Mouse (Mus musculus): Measurements from ENCODE around the gene Tstd2.

Tstd2 gene

DNA sequence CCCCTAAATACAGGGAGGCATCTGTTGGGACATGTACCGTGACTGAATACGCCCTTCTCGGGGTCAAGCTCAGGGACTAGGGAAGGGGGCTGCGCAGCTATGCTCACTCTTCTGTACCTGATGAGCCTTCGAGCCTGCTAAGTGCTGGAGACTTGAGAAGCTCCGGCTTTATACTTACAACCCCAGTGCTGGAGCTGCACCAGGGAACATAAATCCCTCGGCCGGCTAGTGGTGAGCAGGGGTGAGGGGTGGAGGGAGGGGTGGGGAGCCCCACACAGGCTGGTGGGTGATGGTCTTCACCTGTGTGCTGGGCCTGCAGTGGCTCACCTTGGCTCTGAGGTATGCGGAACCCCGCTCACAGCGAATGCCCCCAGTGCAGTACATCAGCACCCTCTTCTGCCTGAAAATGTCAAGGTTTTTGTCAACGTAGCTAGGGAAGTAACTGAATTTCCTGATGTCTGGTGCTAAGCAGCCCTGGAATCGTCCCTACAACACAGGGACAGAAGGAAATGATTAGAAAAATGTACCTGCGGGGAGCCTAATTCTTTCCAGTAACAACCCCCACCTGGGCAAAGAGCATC, 18.9 kb downstream of the Tstd2 start:
- DNase-seq (ENCODE audit: low read depth, low spot score): no peak

DNA sequence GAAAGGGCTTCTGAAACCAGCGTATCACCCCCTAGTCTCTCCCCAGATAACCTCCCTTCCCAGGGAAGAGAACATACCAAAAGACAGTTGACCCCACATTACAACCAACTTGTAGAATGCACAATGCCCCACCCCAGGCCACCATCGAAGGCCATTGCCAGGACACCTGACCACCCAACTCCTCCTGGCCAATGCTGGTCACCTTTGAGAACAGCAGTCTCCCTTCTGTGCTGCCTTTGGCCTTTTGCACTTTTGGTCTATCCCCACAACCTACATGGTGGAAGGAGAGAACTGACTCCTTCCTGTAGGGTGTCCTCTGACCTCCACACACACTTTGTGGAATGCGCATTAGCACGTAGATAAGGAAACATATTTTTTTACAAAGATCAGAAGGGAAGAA, 21.0 kb downstream of the Tstd2 start:
- DNase-seq (ENCODE audit: low read depth, low spot score): no peak

- DNase-seq (ENCODE audit: low read depth, low spot score): no peak
Observed at GRCm38 (mm10) chr4:46116544-46117175, 21.8 kb downstream of the Tstd2 start.

- no peak for DNase-seq (ENCODE audit: low read depth, low spot score)
Observed at GRCm38 (mm10) chr4:46115308-46115707, 23.2 kb downstream of the Tstd2 start.

- no peak for DNase-seq (ENCODE audit: low read depth, low spot score)
Observed at GRCm38 (mm10) chr4:46111361-46111760, 27.1 kb downstream of the Tstd2 start.

DNA sequence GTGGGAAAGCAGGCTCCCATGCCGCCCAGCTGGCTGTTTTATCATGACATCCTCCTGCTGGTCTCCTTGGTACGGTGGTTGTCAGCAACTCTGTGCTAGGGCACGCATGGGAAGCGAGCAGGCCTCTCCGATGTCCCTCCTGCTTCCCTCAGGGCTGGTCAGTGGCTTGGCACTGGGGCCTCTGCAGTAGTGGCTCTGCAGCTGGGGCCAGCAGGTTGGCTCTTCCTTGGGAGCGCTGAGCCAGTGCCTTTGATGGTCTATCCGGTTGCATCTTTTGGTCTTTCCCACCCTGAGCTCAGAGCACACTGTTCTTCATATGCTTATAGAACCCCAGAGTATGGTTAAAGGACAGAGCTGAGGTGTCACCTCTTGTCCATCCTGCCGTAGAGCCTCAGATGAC, 28.4 kb downstream of the Tstd2 start:
- DNase-seq (ENCODE audit: low read depth, low spot score): no peak

DNA sequence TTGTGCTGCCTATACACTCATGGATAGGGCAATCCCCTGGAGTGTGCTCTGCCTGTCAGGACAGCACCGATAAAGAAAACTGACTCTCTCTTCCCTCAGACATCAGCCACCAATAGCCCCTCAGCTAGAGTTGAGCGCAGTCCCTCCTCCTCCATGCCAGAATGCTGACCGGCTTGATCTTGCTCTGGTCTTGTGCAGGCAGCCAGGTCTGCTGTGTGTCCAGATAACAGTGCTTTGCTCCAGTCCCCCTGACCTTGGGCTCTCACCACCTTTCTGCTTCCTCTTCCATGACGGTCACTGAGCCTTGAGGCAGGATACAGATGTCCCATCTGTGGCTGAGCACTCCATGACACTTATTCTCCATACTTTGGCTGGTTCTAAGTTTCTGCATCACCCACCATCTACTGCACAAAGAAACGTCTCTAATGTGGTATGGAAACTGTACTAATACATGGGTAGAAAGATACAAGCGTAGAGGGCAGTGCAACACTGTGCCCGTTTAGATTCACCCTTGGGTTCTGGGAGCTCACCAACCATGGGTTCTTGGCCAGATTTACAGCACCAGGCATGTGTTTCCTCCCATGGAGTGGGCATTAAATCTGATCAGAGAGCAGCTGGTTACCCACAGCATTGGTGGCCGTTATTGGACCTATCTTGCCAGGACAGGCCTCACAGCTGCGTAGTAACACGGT, 36.3 kb downstream of the Tstd2 start:
- no peak for DNase-seq (ENCODE audit: low read depth, low spot score)

- no peak for DNase-seq (ENCODE audit: low read depth, low spot score)
Observed at GRCm38 (mm10) chr4:46101211-46101711, 37.2 kb downstream of the Tstd2 start.

GRCm38 (mm10) chr4:46100539-46100938, 38.0 kb downstream of the Tstd2 start:
- no peak for DNase-seq (ENCODE audit: low read depth, low spot score)

DNA sequence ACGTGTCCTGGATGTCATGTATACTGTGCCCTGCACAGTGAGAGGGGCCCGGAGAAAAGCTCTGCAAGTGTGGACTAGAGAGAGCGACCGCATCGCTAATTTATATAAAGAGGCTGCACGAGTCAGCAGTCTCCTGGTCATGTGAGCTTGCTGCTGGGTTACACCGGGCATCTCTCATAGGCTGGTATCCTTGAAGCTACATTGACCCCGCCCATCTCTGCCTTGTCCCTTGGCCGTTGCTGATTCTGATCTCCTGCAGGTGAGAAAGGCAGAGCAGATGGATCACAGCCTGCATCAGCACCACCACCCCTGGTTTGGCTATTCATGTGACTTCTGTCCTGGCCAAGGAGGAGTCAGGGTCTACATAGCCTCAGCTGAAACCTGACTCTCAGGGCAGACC, 39.4 kb downstream of the Tstd2 start:
- DNase-seq (ENCODE audit: low read depth, low spot score): no peak

DNA sequence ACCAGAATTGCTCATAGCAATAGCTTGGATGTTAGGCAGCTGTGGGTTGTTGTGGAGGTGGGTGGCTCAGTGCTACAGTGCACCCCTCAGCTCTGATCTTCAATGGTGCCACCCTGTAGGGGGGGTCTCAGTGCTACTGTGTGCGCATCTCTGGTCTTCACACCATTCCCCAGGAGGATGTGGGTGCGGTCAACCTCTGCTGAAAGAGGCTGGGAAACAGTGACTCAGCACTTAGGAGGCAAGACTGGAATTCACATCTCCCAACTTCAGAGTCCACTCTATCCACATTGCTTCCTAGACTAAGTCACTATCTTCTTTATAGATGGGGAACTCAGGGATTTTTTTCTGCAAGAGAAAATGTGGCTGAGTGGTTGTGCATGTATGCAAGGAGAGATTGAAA, 40.9 kb downstream of the Tstd2 start:
- no peak for DNase-seq (ENCODE audit: low read depth, low spot score)

DNA sequence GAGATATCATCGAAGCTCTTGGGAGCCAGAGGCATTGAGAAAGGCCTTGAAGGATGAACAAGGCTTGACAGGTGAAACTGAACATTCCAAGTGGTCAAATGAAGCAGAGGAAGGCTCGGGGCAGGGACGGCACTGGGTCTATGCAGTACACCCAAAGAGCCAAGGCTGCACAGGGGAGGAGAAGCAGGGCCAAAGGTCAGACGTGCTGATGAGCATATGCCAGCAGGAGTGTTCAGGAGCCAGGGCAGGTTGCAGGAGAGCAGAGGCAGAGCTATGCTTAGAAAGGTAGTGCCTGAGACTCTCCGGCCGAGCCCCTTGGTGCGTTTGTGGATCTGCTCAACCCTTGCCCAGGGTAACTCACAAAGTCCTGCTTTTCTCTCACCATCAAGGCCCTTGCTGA, 41.9 kb downstream of the Tstd2 start:
- no peak for DNase-seq (ENCODE audit: low read depth, low spot score)

DNA sequence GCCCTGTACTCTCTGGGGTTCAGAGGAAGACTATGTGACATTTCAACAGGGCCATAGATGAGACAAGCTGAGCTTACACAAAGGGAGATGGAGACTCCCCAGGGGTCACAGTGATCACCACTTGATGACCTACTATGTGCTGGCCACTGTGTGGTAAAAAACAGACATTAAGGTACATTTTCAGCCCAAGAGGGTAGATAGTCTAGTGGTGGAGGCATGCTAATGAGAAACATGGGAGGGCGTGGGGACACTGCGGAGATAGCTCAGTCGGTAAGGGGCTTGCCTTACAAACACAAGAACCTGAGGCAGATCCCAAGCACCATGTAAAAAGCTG, 42.7 kb downstream of the Tstd2 start:
- DNase-seq (ENCODE audit: low read depth, low spot score): no peak

DNA sequence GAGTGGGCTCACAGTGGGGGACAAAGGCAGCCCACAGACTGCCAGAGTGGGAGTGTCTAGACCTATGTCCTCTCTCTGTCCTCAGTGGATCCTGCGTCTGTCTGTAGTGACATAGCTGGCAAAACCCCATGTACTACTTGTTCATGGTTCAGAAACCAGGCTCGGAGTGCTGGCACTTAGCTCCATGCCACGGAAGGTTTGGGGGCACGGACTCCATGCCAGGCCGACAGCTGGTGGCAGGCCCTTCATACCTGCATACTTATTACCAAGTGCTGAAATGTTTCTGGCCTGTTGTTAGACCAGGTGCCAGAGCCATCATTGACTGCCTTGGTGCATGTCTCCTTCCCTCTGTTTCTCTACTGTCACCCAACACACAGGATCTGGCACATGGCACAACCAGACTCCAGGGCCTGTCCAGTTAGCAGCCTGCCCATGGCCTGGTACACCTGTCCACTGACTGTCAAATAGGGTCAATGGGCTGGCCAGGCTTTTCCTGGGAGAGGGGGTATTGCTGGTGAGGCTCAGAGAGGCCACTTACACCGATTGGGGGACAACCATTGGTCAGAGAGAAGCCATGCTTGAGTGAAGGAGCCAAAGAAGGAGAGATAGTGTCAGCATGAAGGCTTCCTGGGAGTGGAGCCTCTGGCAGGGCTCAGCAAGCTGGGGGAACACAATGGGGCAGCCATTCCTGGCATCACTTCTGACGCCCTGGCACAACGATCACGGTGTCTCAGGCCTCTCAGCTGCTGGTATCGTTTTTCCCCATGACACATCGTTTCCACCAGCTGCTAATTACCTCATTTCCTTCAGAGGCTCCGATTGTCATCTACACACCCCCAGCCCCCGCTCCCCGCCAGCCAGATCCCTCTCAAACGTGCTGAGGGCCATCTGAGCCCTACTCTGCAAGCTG, 43.3 kb downstream of the Tstd2 start:
- no peak for DNase-seq (ENCODE audit: low read depth, low spot score)

DNA sequence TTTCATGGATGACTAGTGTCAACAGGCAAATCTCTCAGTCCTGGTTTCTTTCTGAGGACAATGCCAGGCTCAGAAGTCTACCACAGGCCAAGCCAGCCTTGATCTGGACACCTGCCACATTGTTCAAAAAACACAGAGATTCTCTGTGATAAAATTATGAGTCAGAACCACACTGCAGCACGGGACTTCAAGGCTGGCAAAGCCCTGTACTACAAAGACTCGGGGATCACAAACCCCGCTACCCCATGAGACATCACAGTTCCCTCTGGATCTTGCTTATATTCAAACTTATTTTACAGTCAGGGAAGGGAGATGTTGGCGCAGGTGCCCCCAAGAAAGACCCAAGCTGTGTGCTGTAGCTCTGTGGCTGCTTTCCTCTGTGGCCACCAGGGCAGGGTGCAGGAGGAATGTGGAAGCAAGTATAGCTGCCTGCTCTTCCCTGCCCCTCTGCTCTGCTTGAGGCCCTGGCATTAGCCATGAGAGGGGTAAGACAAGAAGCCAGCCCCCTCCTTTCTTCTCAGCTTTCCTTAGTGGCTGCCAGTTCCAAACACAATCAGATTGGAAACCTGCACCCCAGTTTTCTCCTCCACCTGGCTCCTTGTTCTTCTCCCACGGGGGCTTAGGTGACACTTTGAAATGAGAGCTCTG, 45.9 kb downstream of the Tstd2 start:
- DNase-seq (ENCODE audit: low read depth, low spot score): no peak

DNA sequence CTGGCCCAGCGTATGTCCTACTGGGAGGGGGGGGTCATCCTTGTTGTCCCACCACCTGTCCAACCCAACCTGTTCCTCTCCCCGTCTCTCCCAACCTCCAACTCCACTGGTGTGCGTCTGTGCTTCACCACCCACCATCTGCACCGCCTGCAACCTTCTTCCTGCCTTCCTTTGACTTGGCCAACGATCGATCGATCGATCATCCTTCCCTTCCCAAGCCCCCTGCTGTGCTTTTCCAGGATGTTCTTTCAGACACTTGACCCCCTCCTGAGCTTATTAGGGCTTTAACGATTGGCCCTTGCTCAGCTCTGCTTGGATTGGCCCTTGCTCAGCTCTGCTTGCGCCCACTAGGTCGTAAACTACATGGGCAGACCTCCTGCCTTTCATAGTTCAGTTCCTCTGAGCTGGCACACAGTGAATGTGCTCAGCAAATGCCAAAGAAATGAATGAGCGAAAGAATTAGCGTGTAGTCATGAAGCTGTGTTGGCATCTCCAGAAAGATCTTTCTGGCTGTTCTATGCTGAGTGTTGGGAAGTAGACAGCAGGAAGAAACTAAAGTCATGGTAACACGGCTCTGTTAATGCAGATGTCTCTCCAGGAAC, 48.9 kb downstream of the Tstd2 start:
- no peak for DNase-seq (ENCODE audit: low read depth, low spot score)

- DNase-seq (ENCODE audit: low read depth, low spot score): no peak
Observed at GRCm38 (mm10) chr4:46087852-46088251, 50.6 kb downstream of the Tstd2 start.

- DNase-seq (ENCODE audit: low read depth, low spot score): no peak
Observed at GRCm38 (mm10) chr4:46087427-46087771, 51.1 kb downstream of the Tstd2 start.

- no peak for DNase-seq (ENCODE audit: low read depth, low spot score)
Observed at GRCm38 (mm10) chr4:46086718-46087426, 51.6 kb downstream of the Tstd2 start.

GRCm38 (mm10) chr4:46085223-46085811, 53.2 kb downstream of the Tstd2 start:
- no peak for DNase-seq (ENCODE audit: low read depth, low spot score)

Measured in retina, postnatal 7 days (tissue).